Mouse (Mus musculus): Measurements from ENCODE around the gene Wwox. TPM values are rescaled to one million over a fixed set of nuclear protein-coding genes. Genes with fewer than 3 reads are reported as not detected.

The Wwox gene
- polyA plus RNA-seq, 1 experiment from 2014 or later = 12.9 TPM

DNA sequence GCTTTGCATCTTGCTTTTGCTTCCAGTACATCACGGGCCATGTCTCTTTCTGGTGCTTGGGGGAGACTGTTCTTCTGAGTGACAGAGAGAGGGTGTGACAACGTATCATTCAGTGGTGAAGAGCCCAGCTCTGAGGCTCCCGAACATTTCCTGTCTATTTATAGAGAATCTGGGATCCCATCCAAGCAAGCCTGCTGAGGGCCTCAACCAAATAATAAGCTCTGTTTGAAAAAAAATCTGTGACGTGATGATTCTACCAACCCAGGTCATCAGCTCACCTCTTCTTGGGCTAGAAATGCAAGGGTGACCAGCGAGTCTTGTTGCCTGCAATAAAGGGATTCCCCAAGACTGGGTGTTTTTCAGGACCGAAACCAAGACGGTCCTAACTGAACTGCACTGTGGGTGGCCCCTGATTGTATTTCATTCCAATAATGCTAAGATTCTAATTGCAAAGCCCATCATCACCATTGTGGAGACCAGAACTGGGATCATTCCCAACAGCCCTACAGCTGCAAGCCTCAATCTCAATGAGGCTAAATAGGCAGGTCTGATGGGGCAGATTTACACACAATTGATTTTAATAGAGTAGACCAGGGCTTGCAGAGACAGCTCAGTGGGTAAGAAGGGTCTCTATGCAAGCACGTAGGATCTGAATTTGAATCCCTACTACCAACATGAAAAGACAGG is 936.0 kb downstream of the Wwox start:
- H3K9me3 ChIP-seq (replicated peaks; ENCODE audit: control insufficient read depth, low read length) = no peaks in the 10 kb centered on the region
- no peak overlapping the region for H3K4me3 ChIP-seq (replicated peaks; ENCODE audit: low read length)
- H3K36me3 ChIP-seq (ENCODE audit: control insufficient read depth, insufficient read depth, low read length) = no peaks in the 10 kb centered on the region
- no peak overlapping the region for H3K4me2 ChIP-seq (ENCODE audit: low read depth, low read length)
- 53% methylated on average over 8 of the region's 8 CpGs for WGBS
- ATAC-seq (ENCODE audit: insufficient read depth, low FRiP score) = peak; percentile 53; the same call in 1 of the 2 replicates
- H3K27ac ChIP-seq (ENCODE audit: low read length) = no peak overlapping the region
- H3K27me3 ChIP-seq (ENCODE audit: control insufficient read depth, insufficient read depth, low read length) = no peaks in the 10 kb centered on the region
- peaks cover 15% of the 10 kb centered on the region for H3K4me1 ChIP-seq (ENCODE audit: control insufficient read depth, insufficient read depth, low read length)
- H3K9ac ChIP-seq (ENCODE audit: low read length) = no peak overlapping the region

DNA sequence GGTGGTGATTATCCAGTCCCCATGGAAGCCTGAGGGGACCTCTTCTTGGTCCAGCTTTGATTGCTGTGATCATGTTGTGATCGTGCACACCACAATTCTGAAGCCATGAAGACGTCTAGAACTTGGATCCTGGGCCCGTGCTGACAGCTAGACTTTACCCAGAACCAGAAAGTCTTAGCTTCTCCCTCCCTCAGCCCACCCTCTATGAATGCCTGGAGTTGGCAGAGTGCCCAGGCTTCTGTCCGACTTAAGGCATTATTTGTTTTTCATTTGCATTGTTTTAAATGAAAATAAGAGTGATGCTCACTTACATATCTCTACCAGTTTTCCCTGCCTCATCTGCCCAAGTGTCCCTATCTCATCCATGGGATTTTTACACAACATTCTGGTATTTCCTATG is 937.9 kb downstream of the Wwox start:
- Histone ChIP-seq H3K27ac (ENCODE audit: low read length) (no peak overlapping the region), H3K4me3 (replicated peaks; ENCODE audit: low read length) (no peak overlapping the region), H3K4me2 (ENCODE audit: low read depth, low read length) (no peak overlapping the region), H3K36me3 (ENCODE audit: control insufficient read depth, insufficient read depth, low read length) (no peaks in the 10 kb centered on the region), H3K9me3 (replicated peaks; ENCODE audit: control insufficient read depth, low read length) (no peaks in the 10 kb centered on the region), H3K4me1 (ENCODE audit: control insufficient read depth, insufficient read depth, low read length) (peaks cover 15% of the 10 kb centered on the region), H3K27me3 (ENCODE audit: control insufficient read depth, insufficient read depth, low read length) (no peaks in the 10 kb centered on the region), H3K9ac (ENCODE audit: low read length) (no peak overlapping the region)
- 38% methylated on average over 4 of the region's 4 CpGs for WGBS
- ATAC-seq (ENCODE audit: insufficient read depth, low FRiP score) = no peak

DNA sequence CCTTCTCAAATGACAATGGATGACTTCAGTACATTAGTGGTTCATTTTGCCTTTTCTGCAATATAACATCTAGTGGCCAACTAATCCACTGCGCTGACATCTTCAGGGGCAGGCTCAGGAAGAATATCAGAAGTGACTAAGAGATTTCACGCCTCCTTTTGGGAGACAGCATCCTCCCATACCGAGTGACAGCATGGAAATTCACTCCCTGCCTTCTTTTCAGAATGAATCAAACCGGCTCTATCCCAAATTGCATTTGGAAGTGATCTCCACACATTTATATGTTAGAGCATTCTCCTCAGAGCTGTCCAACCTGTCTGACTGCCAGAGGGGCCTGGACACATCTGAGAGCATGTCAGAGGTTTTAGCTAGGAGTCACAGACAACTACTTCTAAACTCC is 940.6 kb downstream of the Wwox start:
- no peak overlapping the region for H3K4me3 ChIP-seq (replicated peaks; ENCODE audit: low read length)
- 72% methylated on average over 4 of the region's 4 CpGs for WGBS
- no peaks in the 10 kb centered on the region for H3K27me3 ChIP-seq (ENCODE audit: control insufficient read depth, insufficient read depth, low read length)
- no peaks in the 10 kb centered on the region for H3K36me3 ChIP-seq (ENCODE audit: control insufficient read depth, insufficient read depth, low read length)
- no peak overlapping the region for H3K9ac ChIP-seq (ENCODE audit: low read length)
- no peaks in the 10 kb centered on the region for H3K9me3 ChIP-seq (replicated peaks; ENCODE audit: control insufficient read depth, low read length)
- H3K27ac ChIP-seq (ENCODE audit: low read length) = no peak overlapping the region
- ATAC-seq (ENCODE audit: insufficient read depth, low FRiP score) = no peak
- peaks cover 9% of the 10 kb centered on the region; the same call in 1 of the 2 replicates for H3K4me1 ChIP-seq (ENCODE audit: control insufficient read depth, insufficient read depth, low read length)
- no peak overlapping the region for H3K4me2 ChIP-seq (ENCODE audit: low read depth, low read length)

GRCm38 (mm10) chr8:115390921-115391504 is 951.6 kb downstream of the Wwox start:
- H3K9ac ChIP-seq (ENCODE audit: low read length) = no peak overlapping the region
- H3K4me3 ChIP-seq (replicated peaks; ENCODE audit: low read length) = no peak overlapping the region
- no peak overlapping the region for H3K4me2 ChIP-seq (ENCODE audit: low read depth, low read length)
- no peak overlapping the region for H3K27ac ChIP-seq (ENCODE audit: low read length)
- H3K9me3 ChIP-seq (replicated peaks; ENCODE audit: control insufficient read depth, low read length) = no peaks in the 10 kb centered on the region
- no peak for ATAC-seq (ENCODE audit: insufficient read depth, low FRiP score)
- no peaks in the 10 kb centered on the region for H3K27me3 ChIP-seq (ENCODE audit: control insufficient read depth, insufficient read depth, low read length)
- no peaks in the 10 kb centered on the region for H3K36me3 ChIP-seq (ENCODE audit: control insufficient read depth, insufficient read depth, low read length)
- 83% methylated on average over 5 of the region's 5 CpGs for WGBS
- no peaks in the 10 kb centered on the region for H3K4me1 ChIP-seq (ENCODE audit: control insufficient read depth, insufficient read depth, low read length)

DNA sequence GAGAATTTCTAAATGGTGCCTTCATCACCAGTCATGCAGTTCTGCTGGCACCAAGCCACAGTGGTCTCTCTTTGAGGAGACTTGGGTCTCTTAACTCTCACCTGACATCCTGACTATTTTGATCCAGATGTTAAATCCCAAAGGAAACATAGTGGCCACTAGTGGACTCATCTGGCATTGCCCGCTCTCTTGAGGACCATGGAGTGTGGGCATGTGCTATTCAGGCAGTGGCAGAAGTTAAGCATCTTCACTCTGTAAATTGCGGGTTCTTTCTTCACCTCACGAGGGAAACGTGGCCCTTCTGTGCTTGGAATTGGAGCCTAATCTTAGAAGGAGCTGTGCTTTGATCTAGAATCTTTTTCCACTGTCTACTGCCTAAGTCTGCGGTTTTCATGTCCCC is 956.4 kb downstream of the Wwox start:
- no peak for ATAC-seq (ENCODE audit: insufficient read depth, low FRiP score)
- Histone ChIP-seq H3K4me2 (ENCODE audit: low read depth, low read length) (no peak overlapping the region), H3K9ac (ENCODE audit: low read length) (no peak overlapping the region), H3K4me1 (ENCODE audit: control insufficient read depth, insufficient read depth, low read length) (no peaks in the 10 kb centered on the region), H3K4me3 (replicated peaks; ENCODE audit: low read length) (no peak overlapping the region), H3K36me3 (ENCODE audit: control insufficient read depth, insufficient read depth, low read length) (no peaks in the 10 kb centered on the region), H3K27me3 (ENCODE audit: control insufficient read depth, insufficient read depth, low read length) (no peaks in the 10 kb centered on the region), H3K9me3 (replicated peaks; ENCODE audit: control insufficient read depth, low read length) (no peaks in the 10 kb centered on the region), H3K27ac (ENCODE audit: low read length) (no peak overlapping the region)
- WGBS = 72% methylated on average over 5 of the region's 5 CpGs

DNA sequence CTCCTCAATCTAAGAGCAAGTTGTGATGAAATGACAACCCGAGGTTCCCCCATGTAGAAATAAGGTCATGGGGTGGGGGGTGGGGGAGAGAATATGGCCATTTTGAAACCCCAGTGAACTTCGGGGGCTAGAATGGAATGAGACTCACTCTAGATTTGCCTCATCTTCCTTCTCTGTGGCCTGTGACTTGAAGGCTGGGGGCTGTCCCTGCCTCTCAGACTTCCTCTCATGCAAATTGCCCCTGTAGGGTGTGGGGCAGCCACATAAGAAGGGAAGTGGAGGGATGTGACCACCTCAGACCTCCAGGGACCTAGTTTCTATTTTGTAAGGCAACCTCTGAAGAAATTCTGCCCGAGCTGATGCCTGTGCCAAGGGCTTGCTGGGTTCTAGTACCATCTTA is 958.5 kb downstream of the Wwox start:
- Histone ChIP-seq H3K9ac (ENCODE audit: low read length) (no peak overlapping the region), H3K4me1 (ENCODE audit: control insufficient read depth, insufficient read depth, low read length) (no peaks in the 10 kb centered on the region), H3K27me3 (ENCODE audit: control insufficient read depth, insufficient read depth, low read length) (no peaks in the 10 kb centered on the region), H3K4me2 (ENCODE audit: low read depth, low read length) (no peak overlapping the region), H3K36me3 (ENCODE audit: control insufficient read depth, insufficient read depth, low read length) (no peaks in the 10 kb centered on the region), H3K4me3 (replicated peaks; ENCODE audit: low read length) (no peak overlapping the region), H3K27ac (ENCODE audit: low read length) (no peak overlapping the region), H3K9me3 (replicated peaks; ENCODE audit: control insufficient read depth, low read length) (no peaks in the 10 kb centered on the region)
- WGBS = 81% methylated on average over 3 of the region's 3 CpGs
- ATAC-seq (ENCODE audit: insufficient read depth, low FRiP score) = no peak

GRCm38 (mm10) chr8:115400013-115400720 is 960.7 kb downstream of the Wwox start:
- WGBS = 63% methylated on average over 15 of the region's 15 CpGs
- Histone ChIP-seq H3K27me3 (ENCODE audit: control insufficient read depth, insufficient read depth, low read length) (no peaks in the 10 kb centered on the region), H3K9me3 (replicated peaks; ENCODE audit: control insufficient read depth, low read length) (no peaks in the 10 kb centered on the region), H3K4me1 (ENCODE audit: control insufficient read depth, insufficient read depth, low read length) (no peaks in the 10 kb centered on the region), H3K4me3 (replicated peaks; ENCODE audit: low read length) (no peak overlapping the region), H3K27ac (ENCODE audit: low read length) (no peak overlapping the region), H3K9ac (ENCODE audit: low read length) (no peak overlapping the region), H3K36me3 (ENCODE audit: control insufficient read depth, insufficient read depth, low read length) (no peaks in the 10 kb centered on the region), H3K4me2 (ENCODE audit: low read depth, low read length) (no peak overlapping the region)
- ATAC-seq (ENCODE audit: insufficient read depth, low FRiP score) = no peak

Other genes with a start within 250 kb of the Wwox start
- 3.2 and 3.3 TPM in 2 replicates for gene Vat1l, start 234.0 kb upstream of the Wwox start, polyA plus RNA-seq (2015; fragmentation: Nextera tagmentation; extraction: Ambion mirVana)
- gene Clec3a, start 21.6 kb upstream of the Wwox start, polyA plus RNA-seq (2015; fragmentation: Nextera tagmentation; extraction: Ambion mirVana) = 0.42 and 0.66 TPM in 2 replicates

All from stomach, embryonic 16.5 days (tissue).